In the genomic region with DNA sequence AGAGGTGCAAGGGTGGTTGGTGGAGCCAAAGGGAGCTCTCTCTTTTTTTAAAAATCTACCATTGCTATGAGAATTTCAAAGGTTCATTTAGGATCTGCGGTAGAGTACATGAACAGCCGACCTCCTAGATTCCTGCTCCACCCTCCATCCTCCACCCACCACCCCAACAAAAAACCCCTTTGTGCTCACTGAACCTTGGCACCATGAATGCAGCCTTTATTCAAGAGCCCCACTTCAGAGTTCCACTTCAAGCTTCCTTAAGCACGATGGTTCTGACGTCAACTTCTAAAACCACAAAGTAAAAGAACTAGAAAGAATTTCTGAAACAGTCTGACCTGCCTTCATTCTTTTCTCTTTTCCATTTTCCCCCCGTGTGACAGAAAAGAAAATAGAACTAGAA, we compare ENCODE assay signal across 11 mouse cellular contexts.
DNase-seq lines count a peak whose midpoint lies in the region; ATAC-seq lines count a peak whose summit lies in the region.
"Had no signal": no experiment of that assay in that cellular context is flagged by ENCODE, and none has a peak within 500 bp of the region (broad histone marks: within the 10 kb centered on the region; RNA-seq: fewer than 3 reads in every experiment).

No protein-coding gene starts in this region.

- H3K4me1 ChIP-seq in kidney, embryonic 16.5 days (ENCODE audit: insufficient read depth, low read length): no peaks in the 10 kb centered on the region
- no peaks in the 10 kb centered on the region for H3K4me1 ChIP-seq in limb, embryonic 10.5 days
- H3K4me1 ChIP-seq: heart, embryonic 12.5 days had no signal

- H3K27ac ChIP-seq in kidney, embryonic 16.5 days (ENCODE audit: low read length): no peak overlapping the region
- H3K27ac ChIP-seq in limb, embryonic 10.5 days: peak overlapping the region; percentile 36; the same call in 1 of the 2 replicates

- 68% methylated on average over 5 of the region's 5 CpGs for WGBS in kidney, embryonic 16.5 days
- WGBS in limb, embryonic 10.5 days: 82% methylated on average over 5 of the region's 5 CpGs

- no peak overlapping the region for H3K4me3 ChIP-seq in kidney, embryonic 16.5 days (ENCODE audit: low read length)
- H3K4me3 ChIP-seq in limb, embryonic 10.5 days: no peak overlapping the region
- H3K4me3 ChIP-seq: heart, embryonic 12.5 days had no signal

- peak; percentile 75; the same call in 1 of the 2 replicates for ATAC-seq in kidney, embryonic 16.5 days (ENCODE audit: low FRiP score, low TSS enrichment)

- no peak overlapping the region for H3K9ac ChIP-seq in kidney, embryonic 16.5 days (replicated peaks; ENCODE audit: low read length)
- H3K9ac ChIP-seq: heart, embryonic 12.5 days had no signal

- H3K9me3 ChIP-seq in kidney, embryonic 16.5 days (ENCODE audit: low read length): no peaks in the 10 kb centered on the region
- H3K9me3 ChIP-seq in limb, embryonic 10.5 days (replicated peaks): no peaks in the 10 kb centered on the region
- H3K9me3 ChIP-seq: heart, embryonic 12.5 days had no signal

- H3K36me3 ChIP-seq in kidney, embryonic 16.5 days (ENCODE audit: insufficient read depth, low read length): no peaks in the 10 kb centered on the region
- no peaks in the 10 kb centered on the region for H3K36me3 ChIP-seq in limb, embryonic 10.5 days
- H3K36me3 ChIP-seq: heart, embryonic 12.5 days had no signal

- H3K4me2 ChIP-seq in kidney, embryonic 16.5 days (replicated peaks; ENCODE audit: low read depth, low read length): no peak overlapping the region
- H3K4me2 ChIP-seq: heart, embryonic 12.5 days; liver, embryonic 11.5 days had no signal

- no peak for DNase-seq in kidney, adult 9 months
- DNase-seq in embryo, embryonic 11 days: peak; percentile 28
- DNase-seq in limb, embryonic 10.5 days (ENCODE audit: low spot score): no peak
- DNase-seq in lung, postnatal 25 days (ENCODE audit: low spot score): peak; percentile 73
- no peak for DNase-seq in left cerebral cortex, adult 8-10 months (ENCODE audit: low spot score in 2 of 2)
- no peak for DNase-seq in adipocyte (ENCODE audit: low spot score)
- DNase-seq in kidney, postnatal 14 days: no peak
- DNase-seq: cerebellum, postnatal 25 days had no signal

- no peaks in the 10 kb centered on the region for H3K27me3 ChIP-seq in kidney, embryonic 16.5 days (ENCODE audit: insufficient read depth, low read length)
- no peaks in the 10 kb centered on the region for H3K27me3 ChIP-seq in limb, embryonic 10.5 days (ENCODE audit: low read depth, poor library complexity, severe bottlenecking)
- H3K27me3 ChIP-seq: heart, embryonic 12.5 days had no signal

Comparison
In these comparisons a context has a peak if more than half of its experiments do, and no peak if none do; other contexts are left out.
1. DNase-seq: peak in embryo, embryonic 11 days (single experiment) and lung, postnatal 25 days (single experiment); none in kidney, adult 9 months (single experiment), limb, embryonic 10.5 days (single experiment), left cerebral cortex, adult 8-10 months (0 of 2), adipocyte (single experiment) and kidney, postnatal 14 days (single experiment).